Mouse (Mus musculus) cortical plate, adult 2 months (tissue): ENCODE results near the gene Olfr512. TPM values are rescaled to one million over a fixed set of nuclear protein-coding genes. Genes with fewer than 3 reads are reported as not detected.

Source experiments
- H3K27ac ChIP-seq: fragments of 200-500 bp; 2 replicates; pipeline ENCODE4 v1.5.1; 2012; ENCODE audit warnings: low read length, control low read depth, inconsistent platforms; ENCODE audit not compliant: insufficient read depth
- H3K4me1 ChIP-seq: fragments of 200-500 bp; 2 replicates; pipeline ENCODE4 v1.6.1; 2011; ENCODE audit warnings: low read length; ENCODE audit not compliant: control insufficient read depth, insufficient read depth
- H3K4me3 ChIP-seq: fragments of 200-500 bp; 2 replicates; pipeline ENCODE4 v1.5.1; 2011; ENCODE audit warnings: mild to moderate bottlenecking, low read length, control low read depth; ENCODE audit not compliant: insufficient read depth
- CTCF ChIP-seq: fragments of 200-500 bp; IDR thresholded peaks from 2 replicates; pipeline ENCODE4 v1.5.1; 2011; ENCODE audit warnings: mild to moderate bottlenecking, control low read depth, low read length; ENCODE audit not compliant: insufficient read depth; ENCODE audit errors: extremely low read depth
- POLR2A ChIP-seq: fragments of 200-500 bp; IDR thresholded peaks from 2 replicates; pipeline ENCODE4 v1.6.1; 2011; ENCODE audit warnings: mild to moderate bottlenecking, low read length, control low read depth; ENCODE audit not compliant: insufficient read depth; ENCODE audit errors: extremely low read depth
- polyA plus RNA-seq: library from polyadenylated mRNA; depleted of rRNA; stranded (reverse); fragments of >200 nt; gene quantifications from 2 replicates; pipeline ENCODE4 v1.2.3, GENCODE M21; 2012; rRNA removed

Olfr512 gene
- polyA plus RNA-seq, result not detected in 2 replicates

- Histone ChIP-seq H3K4me3 (no peak within 1 kb of the TSS), H3K27ac (no peak within 1 kb of the TSS), H3K4me1 (no peaks in the 10 kb centered on the region)
- no peak for TF ChIP-seq CTCF
- no peak for TF ChIP-seq POLR2A
Observed at GRCm38 (mm10) chr7:108713020-108713419, at the start of gene Olfr512. TSS of gene Olfr512 (plus strand) at chr7:108713320.

- no peak for TF ChIP-seq POLR2A
- no peak for TF ChIP-seq CTCF
- H3K4me1 ChIP-seq, result no peaks in the 10 kb centered on the region
- no peak within 1 kb of the TSS for H3K27ac ChIP-seq
- no peak within 1 kb of the TSS for H3K4me3 ChIP-seq
Observed at GRCm38 (mm10) chr7:108666118-108666517, 47.0 kb upstream of the Olfr512 start, which contains the start of gene Olfr510. TSS of gene Olfr510 (plus strand) at chr7:108666418.

GRCm38 (mm10) chr7:108671058-108671457 lies 42.1 kb upstream of the Olfr512 start:
- no peak for TF ChIP-seq POLR2A
- no peak for TF ChIP-seq CTCF
- Histone ChIP-seq H3K4me3 (no peak overlapping the region), H3K27ac (no peak overlapping the region), H3K4me1 (no peaks in the 10 kb centered on the region)

- no peak overlapping the region for H3K4me3 ChIP-seq
- no peak overlapping the region for H3K27ac ChIP-seq
- TF ChIP-seq POLR2A, result no peak
- TF ChIP-seq CTCF, result no peak
- H3K4me1 ChIP-seq, result no peaks in the 10 kb centered on the region
Observed at GRCm38 (mm10) chr7:108678886-108679285, 34.2 kb upstream of the Olfr512 start.

GRCm38 (mm10) chr7:108750673-108751072 lies 37.6 kb downstream of the Olfr512 start, which contains the start of gene Olfr513:
TSS of gene Olfr513 (plus strand) at chr7:108750973.
- H3K4me3 ChIP-seq, result no peak within 1 kb of the TSS

GRCm38 (mm10) chr7:108760411-108760810 lies 47.3 kb downstream of the Olfr512 start:
- TF ChIP-seq CTCF (no peak), POLR2A (no peak)
- Histone ChIP-seq H3K4me1 (no peaks in the 10 kb centered on the region), H3K27ac (no peak overlapping the region), H3K4me3 (no peak overlapping the region)

More at GRCm38 (mm10) chr7:108750673-108751072, 37.6 kb downstream of the Olfr512 start, which contains the start of gene Olfr513:
- H3K4me1 ChIP-seq, result no peaks in the 10 kb centered on the region
- TF ChIP-seq POLR2A (no peak), CTCF (no peak)
- no peak within 1 kb of the TSS for H3K27ac ChIP-seq

Other genes with a start within 250 kb of the Olfr512 start
- not detected in 2 replicates for gene Olfr498, start 248.0 kb upstream of the Olfr512 start, polyA plus RNA-seq
- gene Olfr502, start 188.3 kb upstream of the Olfr512 start, polyA plus RNA-seq, result not detected in 2 replicates
- not detected in 2 replicates for gene Olfr503, start 168.8 kb upstream of the Olfr512 start, polyA plus RNA-seq
- gene Olfr504, start 147.5 kb upstream of the Olfr512 start, polyA plus RNA-seq, result not detected in 2 replicates
- gene Olfr506, start 102.5 kb upstream of the Olfr512 start, polyA plus RNA-seq, result not detected in 2 replicates
- not detected in 2 replicates for gene Olfr507, start 91.5 kb upstream of the Olfr512 start, polyA plus RNA-seq
- not detected in 2 replicates for gene Olfr508, start 83.3 kb upstream of the Olfr512 start, polyA plus RNA-seq
- gene Olfr509, start 61.4 kb upstream of the Olfr512 start, polyA plus RNA-seq, result not detected in 2 replicates
- gene Olfr510, start 46.9 kb upstream of the Olfr512 start, polyA plus RNA-seq, result not detected in 2 replicates
- not detected in 2 replicates for gene Olfr513, start 37.7 kb downstream of the Olfr512 start, polyA plus RNA-seq
- not detected in 2 replicates for gene Olfr514, start 112.7 kb downstream of the Olfr512 start, polyA plus RNA-seq
- not detected in 2 replicates for gene Olfr516, start 137.2 kb downstream of the Olfr512 start, polyA plus RNA-seq
- not detected in 2 replicates for gene Olfr517, start 159.1 kb downstream of the Olfr512 start, polyA plus RNA-seq
- not detected in 2 replicates for gene Olfr518, start 171.7 kb downstream of the Olfr512 start, polyA plus RNA-seq
- not detected in 2 replicates for gene Olfr519, start 181.1 kb downstream of the Olfr512 start, polyA plus RNA-seq
- 0.04 and 0.06 TPM in 2 replicates for gene Nlrp10, start 216.9 kb downstream of the Olfr512 start, polyA plus RNA-seq
- gene Eif3f, start 221.1 kb downstream of the Olfr512 start, polyA plus RNA-seq, result 91.9 and 95.0 TPM in 2 replicates
- 161 and 176 TPM in 2 replicates for gene Tub, start 237.0 kb downstream of the Olfr512 start, polyA plus RNA-seq